Mouse (Mus musculus) bone marrow macrophage, adult 2 months (primary cell): ENCODE measurements at regions not wholly inside any gene's neighbourhood (a gene's known extent, or its start where the extent isn't known, plus 50 kb on each side); places are given as distances from the start of the nearest gene placed in this dataset.

Source experiments
- H3K27ac ChIP-seq: 2 replicates; pipeline ENCODE4 v1.5.1; 2012; ENCODE audit warnings: low read depth, low read length; ENCODE audit not compliant: insufficient read depth
- H3K4me1 ChIP-seq: 2 replicates; pipeline ENCODE4 v1.6.1; 2012; ENCODE audit warnings: low read length; ENCODE audit not compliant: control insufficient read depth, insufficient read depth
- H3K4me3 ChIP-seq: 2 replicates; pipeline ENCODE4 v1.5.1; 2012; ENCODE audit warnings: mild to moderate bottlenecking, low read length, moderate library complexity; ENCODE audit not compliant: insufficient read depth
- CTCF ChIP-seq: IDR thresholded peaks from 2 replicates; pipeline ENCODE4 v1.5.1; 2012; ENCODE audit warnings: low read depth, mild to moderate bottlenecking, low read length, moderate library complexity
- POLR2A ChIP-seq: IDR thresholded peaks from 2 replicates; pipeline ENCODE4 v1.6.1; 2012; ENCODE audit warnings: mild to moderate bottlenecking, low read depth, low read length, borderline replicate concordance

- TF ChIP-seq POLR2A (no peak), CTCF (no peak)
- Histone ChIP-seq H3K27ac (no peak overlapping the region), H3K4me1 (no peaks in the 10 kb centered on the region), H3K4me3 (no peak overlapping the region)
Observed at GRCm38 (mm10) chr12:118704826-118705225, 141.3 kb upstream of the Sp8 start.

- Histone ChIP-seq H3K27ac (no peak overlapping the region), H3K4me3 (no peak overlapping the region), H3K4me1 (no peaks in the 10 kb centered on the region)
- TF ChIP-seq POLR2A (no peak), CTCF (no peak)
Observed at GRCm38 (mm10) chr12:118703730-118704129, 142.4 kb upstream of the Sp8 start.

- H3K27ac ChIP-seq, result no peak overlapping the region
- TF ChIP-seq POLR2A (no peak), CTCF (no peak)
- H3K4me1 ChIP-seq, result no peaks in the 10 kb centered on the region
- no peak overlapping the region for H3K4me3 ChIP-seq
Observed at GRCm38 (mm10) chr12:118703068-118703662, 143.0 kb upstream of the Sp8 start.

- TF ChIP-seq POLR2A (no peak), CTCF (no peak)
- Histone ChIP-seq H3K4me3 (no peak overlapping the region), H3K27ac (no peak overlapping the region), H3K4me1 (no peaks in the 10 kb centered on the region)
Observed at GRCm38 (mm10) chr12:118701838-118702237, 144.3 kb upstream of the Sp8 start.

- no peak overlapping the region for H3K4me3 ChIP-seq
- no peak for TF ChIP-seq POLR2A
- no peak for TF ChIP-seq CTCF
- no peaks in the 10 kb centered on the region for H3K4me1 ChIP-seq
- no peak overlapping the region for H3K27ac ChIP-seq
Observed at GRCm38 (mm10) chr12:118698110-118698509, 148.0 kb upstream of the Sp8 start.

GRCm38 (mm10) chr12:118694701-118695100 lies 151.4 kb upstream of the Sp8 start:
- no peak for TF ChIP-seq POLR2A
- no peak for TF ChIP-seq CTCF
- H3K4me3 ChIP-seq, result no peak overlapping the region
- no peak overlapping the region for H3K27ac ChIP-seq
- no peaks in the 10 kb centered on the region for H3K4me1 ChIP-seq

GRCm38 (mm10) chr12:118682902-118683301 lies 163.2 kb upstream of the Sp8 start:
- no peaks in the 10 kb centered on the region for H3K4me1 ChIP-seq

GRCm38 (mm10) chr12:118677989-118678388 lies 168.1 kb upstream of the Sp8 start:
- H3K4me1 ChIP-seq, result no peaks in the 10 kb centered on the region

More at GRCm38 (mm10) chr12:118682902-118683301, 163.2 kb upstream of the Sp8 start:
- no peak for TF ChIP-seq POLR2A
- no peak for TF ChIP-seq CTCF
- H3K27ac ChIP-seq, result no peak overlapping the region
- H3K4me3 ChIP-seq, result no peak overlapping the region

GRCm38 (mm10) chr12:118661575-118661974 lies 184.6 kb upstream of the Sp8 start:
- no peak for TF ChIP-seq CTCF
- TF ChIP-seq POLR2A, result no peak
- no peak overlapping the region for H3K4me3 ChIP-seq
- no peak overlapping the region for H3K27ac ChIP-seq
- H3K4me1 ChIP-seq, result no peaks in the 10 kb centered on the region

More at GRCm38 (mm10) chr12:118677989-118678388, 168.1 kb upstream of the Sp8 start:
- no peak overlapping the region for H3K27ac ChIP-seq
- no peak overlapping the region for H3K4me3 ChIP-seq
- TF ChIP-seq CTCF (no peak), POLR2A (no peak)

- H3K27ac ChIP-seq, result no peak overlapping the region
- TF ChIP-seq CTCF, result no peak
- TF ChIP-seq POLR2A, result no peak
- H3K4me1 ChIP-seq, result no peaks in the 10 kb centered on the region
- no peak overlapping the region for H3K4me3 ChIP-seq
Observed at GRCm38 (mm10) chr12:118661214-118661486, 185.0 kb upstream of the Sp8 start.
